Mouse (Mus musculus) layer of hippocampus, adult 2 months (tissue): Measurements from ENCODE around the gene Btbd19. TPM values are rescaled to one million over a fixed set of nuclear protein-coding genes. Genes with fewer than 3 reads are reported as not detected.

Experiments
- DNase-seq, 2 experiments: peaks; one replicate each; pipeline ENCODE4 v3.0.0; 2022; ENCODE audit warnings: low spot score in 2 of 2
- H3K27ac ChIP-seq: fragments of 200-600 bp; 2 replicates; pipeline ENCODE4 v1.8.1; 2022
- H3K4me3 ChIP-seq: fragments of 200-600 bp; 2 replicates; pipeline ENCODE4 v1.8.1; 2022; ENCODE audit warnings: mild to moderate bottlenecking
- CTCF ChIP-seq: fragments of 200-600 bp; conservative IDR thresholded peaks from 2 replicates; pipeline ENCODE4 v1.8.1; 2022; ENCODE audit warnings: antibody characterized with exemption, mild to moderate bottlenecking, moderate library complexity
- microRNA-seq, 2 experiments: library from miRNA; unstranded; fragments of <30 nt; microRNA quantifications; one replicate each; pipeline ENCODE4 v1.2.0; 2021
- total RNA-seq, 2 experiments: library from RNA; stranded (reverse); gene quantifications; 2 replicates each; pipeline ENCODE4 v1.2.3; 2021

The Btbd19 gene
- total RNA-seq, 2 experiments from 2014 or later: 13.3 to 14.8 TPM

DNA sequence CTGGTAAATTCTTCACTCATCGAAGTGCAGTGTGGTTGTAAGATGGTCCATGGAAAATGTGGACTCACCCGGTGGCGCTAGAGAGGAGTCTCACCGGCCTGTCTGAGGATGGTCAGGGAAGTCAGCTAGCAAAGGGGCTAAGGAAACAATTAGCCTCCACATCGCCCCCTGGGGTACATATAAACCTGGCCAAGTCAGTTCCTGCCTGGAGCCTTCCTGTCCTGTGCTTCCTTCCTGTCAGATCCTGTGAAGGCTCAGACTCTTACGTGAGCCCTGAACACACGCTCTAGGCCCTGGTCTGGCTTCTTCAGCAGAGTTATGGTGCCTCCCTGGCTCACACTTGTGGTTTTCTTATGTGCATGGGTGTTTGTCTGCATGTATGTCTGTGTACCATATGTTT is 24.3 kb downstream of the Btbd19 start:
- DNase-seq: no peak
- H3K4me3 ChIP-seq: no peak overlapping the region
- TF ChIP-seq CTCF: peak; percentile 55
- no peak overlapping the region for H3K27ac ChIP-seq

DNA sequence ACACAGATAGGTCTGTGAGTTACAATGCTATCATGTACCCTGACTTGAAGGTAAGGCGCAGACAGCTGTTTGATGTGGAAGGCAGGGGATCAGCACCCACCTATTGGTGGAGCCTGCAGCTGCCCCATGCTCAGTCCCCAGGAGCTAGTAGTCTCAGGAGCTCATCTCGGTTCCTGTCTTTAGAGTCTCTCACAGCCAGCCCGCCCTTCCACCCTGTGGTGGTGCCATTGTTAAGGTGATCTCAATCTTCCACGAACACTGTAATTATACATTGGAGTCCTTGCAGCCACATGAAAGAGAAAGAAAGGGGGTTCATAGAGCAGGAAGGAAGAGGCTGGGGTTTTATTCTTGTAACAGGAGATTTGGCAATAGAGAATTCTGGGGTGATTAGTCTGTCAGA is 25.5 kb downstream of the Btbd19 start:
- DNase-seq: no peak
- Histone ChIP-seq H3K4me3 (no peak overlapping the region), H3K27ac (no peak overlapping the region)
- no peak for TF ChIP-seq CTCF

DNA sequence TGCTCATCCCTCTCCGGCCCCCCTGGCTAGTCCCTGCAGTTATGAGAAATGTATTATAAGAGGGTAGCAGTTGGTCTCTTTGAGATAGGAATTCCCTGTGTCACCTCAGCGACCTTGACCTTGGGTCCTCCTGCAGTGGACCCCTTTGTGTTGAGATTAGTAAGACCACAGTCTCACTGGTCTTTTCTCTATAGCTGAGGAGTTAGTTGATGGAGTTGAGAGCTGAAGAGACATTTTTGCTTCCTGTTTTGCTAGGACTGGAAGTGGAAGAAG is 26.8 kb downstream of the Btbd19 start:
- H3K27ac ChIP-seq: no peak overlapping the region
- no peak for TF ChIP-seq CTCF
- DNase-seq: no peak
- H3K4me3 ChIP-seq: no peak overlapping the region

DNA sequence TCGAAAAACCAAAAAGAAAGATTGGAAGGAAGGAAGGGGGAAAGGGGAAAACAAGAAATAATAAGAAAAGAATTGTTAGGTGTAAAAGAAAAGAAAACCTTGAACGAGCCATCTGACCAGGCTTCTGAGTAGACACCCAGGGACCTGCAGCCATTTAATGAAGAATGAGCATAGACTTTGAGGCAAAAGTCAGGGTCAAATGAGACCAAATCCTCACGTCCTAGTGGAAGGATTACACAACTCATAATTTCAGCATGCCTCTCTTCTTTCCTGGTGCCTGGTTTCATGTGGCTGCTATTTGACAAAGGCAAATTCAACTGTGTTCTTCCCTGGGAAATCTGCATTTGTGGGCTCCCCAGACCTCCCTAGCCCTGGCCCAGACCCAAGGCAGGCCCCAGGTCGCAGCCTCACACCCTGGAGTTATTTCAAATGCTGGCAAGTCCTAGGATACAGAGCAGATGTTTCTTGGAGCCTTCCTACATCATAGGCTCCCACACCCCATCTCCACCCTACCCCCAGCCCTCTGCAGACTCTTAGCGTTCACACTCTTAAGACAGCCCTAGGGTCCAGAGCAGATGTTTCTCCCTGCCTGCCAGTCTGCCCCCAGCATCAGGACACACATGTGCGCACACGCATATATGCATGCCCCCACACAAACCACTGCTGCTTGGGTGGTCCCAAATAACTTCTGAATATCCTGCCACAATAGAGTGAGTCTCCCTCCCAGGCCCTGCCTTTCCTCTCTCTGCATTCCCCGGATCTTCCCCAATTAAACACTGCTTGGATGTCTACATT is 27.4 kb downstream of the Btbd19 start:
- DNase-seq: no peak
- no peak for TF ChIP-seq CTCF
- H3K4me3 ChIP-seq: no peak overlapping the region
- no peak overlapping the region for H3K27ac ChIP-seq

DNA sequence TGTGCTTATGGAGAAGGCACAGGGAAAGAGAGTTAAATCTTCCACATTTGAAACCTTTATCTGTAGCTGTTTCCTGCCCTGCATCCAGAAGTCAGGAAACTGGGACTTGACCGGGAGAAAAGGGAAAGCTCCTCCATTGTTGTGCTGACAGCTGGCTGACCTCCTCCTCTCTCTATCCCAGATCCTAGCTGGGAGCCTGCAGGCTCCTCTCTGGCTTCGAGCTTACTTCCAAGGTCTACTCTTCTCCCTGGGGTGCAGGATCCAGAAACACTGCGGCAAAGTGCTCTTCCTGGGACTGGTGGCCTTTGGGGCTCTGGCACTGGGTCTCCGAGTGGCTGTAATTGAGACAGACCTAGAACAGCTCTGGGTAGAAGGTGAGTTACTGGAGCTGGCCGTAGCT is 28.9 kb downstream of the Btbd19 start:
- peak overlapping the region; percentile 60; the same call in 1 of the 2 replicates for H3K4me3 ChIP-seq
- DNase-seq: no peak
- H3K27ac ChIP-seq: 0 out of 2 replicates have a peak overlapping the region, but pooled peaks have one; percentile 33
- TF ChIP-seq CTCF: no peak

DNA sequence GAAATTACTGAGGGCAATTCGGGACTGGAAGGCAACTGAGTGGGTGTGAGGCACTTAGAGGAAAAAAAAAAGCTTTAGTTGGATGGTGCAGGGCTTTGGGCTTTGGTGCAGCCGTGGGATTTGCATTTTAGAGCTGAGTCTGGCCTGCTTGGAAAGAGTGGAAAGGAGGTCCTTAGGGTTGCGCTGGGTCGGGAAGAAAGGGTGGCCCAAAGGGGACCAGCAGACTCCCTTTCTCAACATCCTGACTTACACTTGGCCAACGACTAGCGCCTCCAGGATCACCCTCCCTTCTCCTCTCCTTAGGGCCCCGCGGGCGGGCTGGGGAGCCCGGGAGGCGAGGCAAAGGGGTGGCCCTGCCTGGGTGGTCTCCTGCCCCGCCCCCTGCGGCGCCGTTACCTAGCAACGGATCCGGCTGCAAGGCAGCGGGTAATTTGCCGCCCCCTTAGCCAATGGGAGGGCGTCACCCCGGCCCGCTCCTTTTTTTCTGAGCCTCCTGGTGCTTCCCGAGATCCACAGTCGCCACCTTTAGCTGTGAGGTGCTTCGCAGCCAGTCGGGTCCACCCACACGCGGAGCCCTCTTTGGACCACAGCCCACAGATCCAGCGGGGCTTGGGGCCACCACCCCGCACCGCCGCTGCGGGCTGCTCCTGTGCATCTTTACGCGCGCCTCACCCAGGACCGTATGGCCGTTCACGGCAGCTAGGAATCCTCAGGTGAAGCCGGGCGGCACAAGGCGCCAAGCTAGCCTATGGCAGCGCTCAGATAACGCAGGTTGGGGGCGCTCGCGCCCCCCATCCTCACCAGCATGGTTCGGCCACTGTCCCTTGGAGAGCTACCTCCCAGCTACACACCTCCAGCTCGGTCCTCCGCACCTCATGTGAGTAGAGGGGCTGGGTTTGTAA is 29.7 kb downstream of the Btbd19 start, which contains the start of gene Ptch2:
Gene Ptch2 (plus strand): TSS at position 525 of the 902 bp plus-strand sequence.
- TF ChIP-seq CTCF: peak; percentile 43
- peak within 1 kb of the TSS; percentile 60 for H3K4me3 ChIP-seq
- peak within 1 kb of the TSS; percentile 33; the same call in 1 of the 2 replicates for H3K27ac ChIP-seq
- DNase-seq: peak; percentile 13 to 37

DNA sequence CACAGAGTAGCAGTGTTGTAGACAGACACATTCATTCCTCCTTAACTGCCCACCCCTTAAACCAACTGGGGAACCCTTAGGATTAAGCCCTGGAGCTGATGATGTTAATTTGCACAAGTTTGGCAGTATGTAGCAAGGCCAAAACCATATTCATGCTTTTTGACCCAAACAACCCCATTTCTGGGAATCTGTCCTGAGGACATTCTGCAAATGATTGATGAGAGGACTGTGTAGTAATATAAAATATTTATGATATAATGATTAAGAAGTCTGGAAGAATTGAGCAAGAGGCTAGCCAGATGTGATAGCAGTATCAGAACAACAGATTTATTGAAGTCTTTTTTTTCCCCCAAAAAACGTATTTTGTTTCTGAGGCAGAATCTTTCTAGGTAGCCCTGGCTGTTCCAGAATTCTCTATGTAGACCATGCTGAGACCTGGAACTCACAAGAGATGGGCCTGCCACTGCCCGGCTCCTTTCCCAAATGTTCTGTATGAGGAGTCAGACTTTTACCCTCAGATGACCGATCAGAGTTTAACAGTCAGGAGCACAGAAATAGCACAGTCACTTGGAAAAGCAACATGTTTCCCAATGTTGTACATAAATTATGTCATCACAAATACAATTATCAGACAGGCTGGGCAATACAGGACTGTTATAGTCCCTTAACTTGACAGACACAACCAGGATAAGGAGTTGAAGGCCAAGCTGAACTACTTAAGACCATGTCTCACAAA is 30.7 kb downstream of the Btbd19 start:
- no peak for TF ChIP-seq CTCF
- no peak overlapping the region for H3K4me3 ChIP-seq
- H3K27ac ChIP-seq: no peak overlapping the region
- DNase-seq: no peak

DNA sequence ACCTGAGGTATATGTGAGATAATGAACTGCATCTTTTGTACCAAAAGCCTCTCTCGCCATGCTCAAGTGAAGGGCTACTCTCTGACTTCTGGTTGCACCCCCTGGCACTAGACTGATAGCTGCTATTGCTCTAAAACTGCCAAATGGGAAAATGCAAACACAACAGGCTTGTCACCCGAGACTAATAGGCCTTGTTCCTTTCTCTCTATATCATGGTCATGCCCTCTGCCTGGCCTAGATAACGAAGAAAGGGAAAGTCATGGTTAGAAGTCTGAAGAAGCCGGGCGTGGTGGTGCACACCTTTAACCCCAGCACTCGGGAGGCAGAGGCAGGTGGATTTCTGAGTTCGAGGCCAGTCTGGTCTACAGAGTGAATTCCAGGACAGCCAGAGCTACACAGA is 34.9 kb downstream of the Btbd19 start:
- no peak overlapping the region for H3K27ac ChIP-seq
- no peak for DNase-seq
- H3K4me3 ChIP-seq: no peak overlapping the region
- TF ChIP-seq CTCF: no peak

DNA sequence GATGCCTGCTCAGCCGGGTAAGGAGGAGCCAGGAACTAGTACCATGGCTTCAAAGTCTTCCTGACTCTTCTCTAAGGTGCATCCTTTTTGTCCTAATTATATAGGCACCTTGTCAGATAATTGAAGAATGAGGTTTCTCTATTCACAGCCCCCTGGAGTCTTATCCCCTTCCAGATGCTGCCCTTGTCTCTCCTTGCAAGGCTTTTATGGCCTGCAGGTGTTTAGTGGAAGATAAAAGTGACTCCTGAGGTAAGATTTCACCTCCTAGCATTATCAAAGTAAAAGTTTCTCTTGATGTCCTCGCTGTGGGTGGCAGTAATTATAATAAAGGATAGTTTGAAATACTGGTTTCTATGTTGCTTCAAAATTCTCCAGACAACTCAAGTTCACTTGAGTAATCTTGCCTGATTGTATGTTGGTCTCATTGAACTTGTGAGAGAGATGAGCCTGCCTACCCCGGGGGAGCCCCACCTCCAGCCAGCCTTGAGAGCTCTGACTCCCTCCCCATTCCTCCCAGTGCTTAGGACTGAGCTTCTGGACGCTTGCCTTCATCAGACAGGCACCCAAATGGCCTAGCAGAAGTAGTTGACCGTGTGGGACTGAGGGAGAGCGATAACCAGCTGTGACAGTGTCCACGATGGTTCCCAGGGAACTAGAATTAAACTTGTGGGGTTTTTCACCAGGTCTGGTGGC is 37.4 kb downstream of the Btbd19 start:
- H3K4me3 ChIP-seq: no peak overlapping the region
- no peak for DNase-seq
- no peak for TF ChIP-seq CTCF

DNA sequence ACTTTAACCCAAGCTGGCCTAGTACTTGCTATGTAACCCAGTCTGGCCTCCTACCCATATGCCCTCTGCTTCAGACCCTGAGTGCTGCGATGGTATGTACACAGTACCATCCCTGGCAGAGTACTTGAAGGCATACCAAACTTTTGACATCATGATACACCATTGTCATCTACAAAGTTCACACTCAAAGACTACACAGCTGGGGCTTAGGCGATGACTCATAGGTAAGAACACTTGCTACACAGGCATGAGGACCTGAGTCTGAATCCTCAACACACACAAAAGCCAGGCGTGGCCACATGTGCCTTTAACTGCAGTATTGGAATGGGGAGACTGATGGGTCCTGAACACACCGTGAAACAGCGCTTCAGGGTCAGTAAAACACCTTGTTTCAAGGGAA is 54.3 kb downstream of the Btbd19 start:
- no peak overlapping the region for H3K27ac ChIP-seq
- no peak for TF ChIP-seq CTCF
- H3K4me3 ChIP-seq: no peak overlapping the region
- no peak for DNase-seq

More for the DNA sequence above, 37.4 kb downstream of the Btbd19 start:
- no peak overlapping the region for H3K27ac ChIP-seq

DNA sequence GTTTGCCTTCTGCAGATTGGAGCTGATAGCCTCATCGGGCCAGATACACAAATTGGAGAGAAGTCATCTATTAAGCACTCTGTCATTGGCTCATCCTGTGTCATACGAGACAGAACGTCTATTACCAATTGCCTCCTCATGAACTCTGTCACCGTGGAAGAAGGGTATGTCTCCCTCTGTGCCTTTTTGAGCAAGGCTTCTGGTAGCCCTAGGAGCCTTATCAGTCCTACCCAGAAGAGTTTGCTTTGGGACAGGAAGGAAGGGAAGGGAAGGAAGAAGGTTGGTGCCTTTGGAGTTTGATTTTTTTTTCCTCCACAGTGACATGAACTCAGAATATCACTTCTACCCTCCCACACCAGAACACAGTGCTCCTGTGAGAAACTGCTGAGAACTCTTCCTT is 54.9 kb downstream of the Btbd19 start:
- H3K27ac ChIP-seq: no peak overlapping the region
- H3K4me3 ChIP-seq: no peak overlapping the region
- no peak for DNase-seq
- no peak for TF ChIP-seq CTCF

DNA sequence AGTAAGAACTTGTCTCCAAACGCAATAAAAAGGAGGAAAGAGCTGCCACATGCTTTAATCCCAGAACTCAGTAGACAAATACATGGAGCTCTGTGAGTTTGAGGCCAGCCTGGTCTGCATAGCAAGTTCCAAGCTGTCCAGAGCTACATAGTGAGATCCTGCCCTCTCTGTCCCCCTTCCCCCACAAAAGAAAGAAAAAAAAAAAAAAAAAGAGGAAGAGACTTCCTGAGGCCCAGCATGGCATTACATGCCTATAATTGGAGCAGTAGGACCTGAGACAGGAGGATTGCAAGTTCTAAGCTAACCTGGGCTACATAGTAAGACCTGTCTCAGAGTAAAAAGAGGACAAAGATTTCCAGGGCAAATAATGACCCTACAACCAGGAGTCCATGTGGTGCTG is 55.9 kb downstream of the Btbd19 start:
- H3K27ac ChIP-seq: no peak overlapping the region
- no peak overlapping the region for H3K4me3 ChIP-seq
- no peak for DNase-seq
- TF ChIP-seq CTCF: no peak

Small RNA genes lying within 50 kb of the gene (microRNA-seq; reads per million reads assigned to microRNA genes)
- 0 reads per million in 2 experiments for gene Gm22398

Other genes with a start within 250 kb of the Btbd19 start
- gene Zswim5, start 248.3 kb downstream of the Btbd19 start, total RNA-seq: 10 to 100 TPM; 15.6 to 17.1 TPM
- 10 to 100 TPM; 58.5 to 59.2 TPM for gene Urod, start 131.3 kb downstream of the Btbd19 start, total RNA-seq
- gene Hectd3, start 130.4 kb downstream of the Btbd19 start, total RNA-seq: 10 to 100 TPM; 44.9 to 46.1 TPM
- gene Eif2b3, start 106.3 kb downstream of the Btbd19 start, total RNA-seq: 10 to 100 TPM; 19.7 to 20.6 TPM
- gene Ptch2, start 29.6 kb downstream of the Btbd19 start, total RNA-seq: 1 to 10 TPM; 1.5 to 2.7 TPM
- gene Tctex1d4, start 1.1 kb upstream of the Btbd19 start, total RNA-seq: under 1 TPM in 1 of 2 experiments, not detected in 1; 0.38 TPM
- 1 to 10 TPM; 6.9 to 7.2 TPM for gene Plk3, start 8.2 kb upstream of the Btbd19 start, total RNA-seq
- gene Rps8, start 30.5 kb upstream of the Btbd19 start, total RNA-seq: 100 to 1,000 TPM; 509 to 527 TPM
- under 1 TPM; 0.26 to 0.47 TPM for gene Kif2c, start 56.9 kb upstream of the Btbd19 start, total RNA-seq
- 1 to 10 TPM; 4.7 to 4.9 TPM for gene Tmem53, start 126.2 kb upstream of the Btbd19 start, total RNA-seq
- gene Armh1, start 126.4 kb upstream of the Btbd19 start, total RNA-seq: under 1 TPM; 0.47 to 0.59 TPM